Mouse (Mus musculus) cortical plate, adult 2 months (tissue): ENCODE measurements around the gene Jpt2.

Experiments used
- CTCF ChIP-seq: fragments of 200-500 bp; IDR thresholded peaks from 2 replicates; pipeline ENCODE4 v1.5.1; 2011; ENCODE audit warnings: mild to moderate bottlenecking, control low read depth, low read length; ENCODE audit not compliant: insufficient read depth; ENCODE audit errors: extremely low read depth
- POLR2A ChIP-seq: fragments of 200-500 bp; IDR thresholded peaks from 2 replicates; pipeline ENCODE4 v1.6.1; 2011; ENCODE audit warnings: mild to moderate bottlenecking, low read length, control low read depth; ENCODE audit not compliant: insufficient read depth; ENCODE audit errors: extremely low read depth

GRCm38 (mm10) chr17:24935666-24936065 lies 24.8 kb downstream of the Jpt2 start:
- TF ChIP-seq CTCF = no peak
- TF ChIP-seq POLR2A = no peak
